Mouse (Mus musculus): ENCODE measurements at regions not wholly inside any gene's neighbourhood (a gene's known extent, or its start where the extent isn't known, plus 50 kb on each side); places are given as distances from the start of the nearest gene placed in this dataset.

- H3K4me3 ChIP-seq (ENCODE audit: insufficient read depth, low read length) = no peak overlapping the region
- TF ChIP-seq POLR2A (IDR thresholded peaks at IDR 0.05; ENCODE audit: low read depth, low read length) (no peak), CTCF (IDR thresholded peaks at IDR 0.05; ENCODE audit: borderline replicate concordance, insufficient read depth, low read length) (no peak)
- no peak overlapping the region for H3K27ac ChIP-seq (ENCODE audit: insufficient read depth, low read length)
- H3K4me1 ChIP-seq (ENCODE audit: control insufficient read depth, insufficient read depth, low read length) = no peaks in the 10 kb centered on the region
Measured at GRCm38 (mm10) chr10:66102103-66102502, 993.8 kb upstream of the Jmjd1c start.

GRCm38 (mm10) chr10:66131361-66131760, 964.6 kb upstream of the Jmjd1c start:
- no peak for TF ChIP-seq CTCF (IDR thresholded peaks at IDR 0.05; ENCODE audit: borderline replicate concordance, insufficient read depth, low read length)
- TF ChIP-seq POLR2A (IDR thresholded peaks at IDR 0.05; ENCODE audit: low read depth, low read length) = no peak
- Histone ChIP-seq H3K4me3 (ENCODE audit: insufficient read depth, low read length) (no peak overlapping the region), H3K4me1 (ENCODE audit: control insufficient read depth, insufficient read depth, low read length) (no peaks in the 10 kb centered on the region), H3K27ac (ENCODE audit: insufficient read depth, low read length) (no peak overlapping the region)

- H3K4me3 ChIP-seq (ENCODE audit: insufficient read depth, low read length) = no peak overlapping the region
- H3K4me1 ChIP-seq (ENCODE audit: control insufficient read depth, insufficient read depth, low read length) = no peaks in the 10 kb centered on the region
- TF ChIP-seq POLR2A (IDR thresholded peaks at IDR 0.05; ENCODE audit: low read depth, low read length) (no peak), CTCF (IDR thresholded peaks at IDR 0.05; ENCODE audit: borderline replicate concordance, insufficient read depth, low read length) (no peak)
- H3K27ac ChIP-seq (ENCODE audit: insufficient read depth, low read length) = no peak overlapping the region; the same call in 1 of the 2 replicates
Measured at GRCm38 (mm10) chr10:66132025-66132424, 963.9 kb upstream of the Jmjd1c start.

GRCm38 (mm10) chr10:66142413-66142812, 953.5 kb upstream of the Jmjd1c start:
- no peak for TF ChIP-seq POLR2A (IDR thresholded peaks at IDR 0.05; ENCODE audit: low read depth, low read length)
- TF ChIP-seq CTCF (IDR thresholded peaks at IDR 0.05; ENCODE audit: borderline replicate concordance, insufficient read depth, low read length) = no peak
- no peak overlapping the region for H3K4me3 ChIP-seq (ENCODE audit: insufficient read depth, low read length)
- no peaks in the 10 kb centered on the region for H3K4me1 ChIP-seq (ENCODE audit: control insufficient read depth, insufficient read depth, low read length)
- no peak overlapping the region for H3K27ac ChIP-seq (ENCODE audit: insufficient read depth, low read length)

- H3K27ac ChIP-seq (ENCODE audit: insufficient read depth, low read length) = no peak overlapping the region
- TF ChIP-seq CTCF (IDR thresholded peaks at IDR 0.05; ENCODE audit: borderline replicate concordance, insufficient read depth, low read length) (no peak), POLR2A (IDR thresholded peaks at IDR 0.05; ENCODE audit: low read depth, low read length) (no peak)
- no peaks in the 10 kb centered on the region for H3K4me1 ChIP-seq (ENCODE audit: control insufficient read depth, insufficient read depth, low read length)
- H3K4me3 ChIP-seq (ENCODE audit: insufficient read depth, low read length) = no peak overlapping the region
Measured at GRCm38 (mm10) chr10:66142910-66143309, 953.0 kb upstream of the Jmjd1c start.

- TF ChIP-seq CTCF (IDR thresholded peaks at IDR 0.05; ENCODE audit: borderline replicate concordance, insufficient read depth, low read length) (no peak), POLR2A (IDR thresholded peaks at IDR 0.05; ENCODE audit: low read depth, low read length) (no peak)
- Histone ChIP-seq H3K4me1 (ENCODE audit: control insufficient read depth, insufficient read depth, low read length) (no peaks in the 10 kb centered on the region), H3K27ac (ENCODE audit: insufficient read depth, low read length) (no peak overlapping the region), H3K4me3 (ENCODE audit: insufficient read depth, low read length) (no peak overlapping the region)
Measured at GRCm38 (mm10) chr10:66150966-66151365, 945.0 kb upstream of the Jmjd1c start.

GRCm38 (mm10) chr10:66152777-66153176, 943.1 kb upstream of the Jmjd1c start:
- no peaks in the 10 kb centered on the region for H3K4me1 ChIP-seq (ENCODE audit: control insufficient read depth, insufficient read depth, low read length)
- H3K4me3 ChIP-seq (ENCODE audit: insufficient read depth, low read length) = no peak overlapping the region
- TF ChIP-seq CTCF (IDR thresholded peaks at IDR 0.05; ENCODE audit: borderline replicate concordance, insufficient read depth, low read length) = no peak
- H3K27ac ChIP-seq (ENCODE audit: insufficient read depth, low read length) = no peak overlapping the region

- H3K27ac ChIP-seq (ENCODE audit: insufficient read depth, low read length) = no peak overlapping the region
- no peaks in the 10 kb centered on the region for H3K4me1 ChIP-seq (ENCODE audit: control insufficient read depth, insufficient read depth, low read length)
- TF ChIP-seq CTCF (IDR thresholded peaks at IDR 0.05; ENCODE audit: borderline replicate concordance, insufficient read depth, low read length) (no peak), POLR2A (IDR thresholded peaks at IDR 0.05; ENCODE audit: low read depth, low read length) (no peak)
- no peak overlapping the region for H3K4me3 ChIP-seq (ENCODE audit: insufficient read depth, low read length)
Measured at GRCm38 (mm10) chr10:66160916-66161556, 934.9 kb upstream of the Jmjd1c start.

- TF ChIP-seq CTCF (IDR thresholded peaks at IDR 0.05; ENCODE audit: borderline replicate concordance, insufficient read depth, low read length) = no peak
- no peak for TF ChIP-seq POLR2A (IDR thresholded peaks at IDR 0.05; ENCODE audit: low read depth, low read length)
- no peaks in the 10 kb centered on the region for H3K4me1 ChIP-seq (ENCODE audit: control insufficient read depth, insufficient read depth, low read length)
Measured at GRCm38 (mm10) chr10:66172803-66173202, 923.1 kb upstream of the Jmjd1c start.

GRCm38 (mm10) chr10:66177318-66177717, 918.6 kb upstream of the Jmjd1c start:
- TF ChIP-seq CTCF (IDR thresholded peaks at IDR 0.05; ENCODE audit: borderline replicate concordance, insufficient read depth, low read length) = no peak
- TF ChIP-seq POLR2A (IDR thresholded peaks at IDR 0.05; ENCODE audit: low read depth, low read length) = no peak
- Histone ChIP-seq H3K4me1 (ENCODE audit: control insufficient read depth, insufficient read depth, low read length) (no peaks in the 10 kb centered on the region), H3K4me3 (ENCODE audit: insufficient read depth, low read length) (no peak overlapping the region), H3K27ac (ENCODE audit: insufficient read depth, low read length) (no peak overlapping the region)

More at GRCm38 (mm10) chr10:66172803-66173202, 923.1 kb upstream of the Jmjd1c start:
- Histone ChIP-seq H3K27ac (ENCODE audit: insufficient read depth, low read length) (no peak overlapping the region), H3K4me3 (ENCODE audit: insufficient read depth, low read length) (no peak overlapping the region)
